In genomic region chrX:11964428-11964827, GRCm38 (mm10) we compare ENCODE assay signal across 22 mouse cellular contexts.
"Had no signal": no experiment of that assay in that cellular context is flagged by ENCODE, and none has a peak within 500 bp of the region (broad histone marks: within the 10 kb centered on the region; RNA-seq: fewer than 3 reads in every experiment).

No protein-coding gene starts in this region.

- H3K4me1 ChIP-seq: heart, embryonic 13.5 days; heart, embryonic 15.5 days; hindbrain, embryonic 10.5 days; hindbrain, embryonic 12.5 days; intestine, embryonic 15.5 days; limb, embryonic 13.5 days; limb, embryonic 15.5 days had no signal

- H3K36me3 ChIP-seq: heart, embryonic 13.5 days; heart, embryonic 15.5 days; hindbrain, embryonic 10.5 days; hindbrain, embryonic 12.5 days; intestine, embryonic 15.5 days; limb, embryonic 13.5 days; limb, embryonic 15.5 days; liver, embryonic 12.5 days had no signal

- H3K9ac ChIP-seq: heart, embryonic 13.5 days; heart, embryonic 15.5 days; hindbrain, embryonic 12.5 days; hindbrain, embryonic 14.5 days; intestine, embryonic 15.5 days; limb, embryonic 13.5 days; limb, embryonic 15.5 days; liver, embryonic 12.5 days; liver, embryonic 14.5 days had no signal

- H3K9me3 ChIP-seq: heart, embryonic 13.5 days; heart, embryonic 15.5 days; hindbrain, embryonic 10.5 days; hindbrain, embryonic 12.5 days; intestine, embryonic 15.5 days; limb, embryonic 13.5 days; limb, embryonic 15.5 days; liver, embryonic 12.5 days had no signal

- DNase-seq: gastrocnemius, adult 2 months; gastrocnemius, postnatal 10 days; gastrocnemius, postnatal 25 days; heart, adult 2 months; heart, postnatal 14 days; heart, postnatal 36 days; kidney, adult 18-20 months; kidney, adult 8-10 months; kidney, postnatal 14 days; kidney, postnatal 36 days; layer of hippocampus, adult 9-11 months; layer of hippocampus, postnatal 36 days had no signal

- H3K4me3 ChIP-seq: gastrocnemius, adult 2 months; heart, adult 2 months; heart, embryonic 13.5 days; heart, embryonic 15.5 days; hindbrain, embryonic 10.5 days; hindbrain, embryonic 12.5 days; intestine, embryonic 15.5 days; limb, embryonic 13.5 days; limb, embryonic 15.5 days; liver, embryonic 12.5 days had no signal

- H3K27ac ChIP-seq: gastrocnemius, adult 2 months; heart, adult 2 months; heart, embryonic 13.5 days; heart, embryonic 15.5 days; hindbrain, embryonic 10.5 days; hindbrain, embryonic 12.5 days; hindbrain, embryonic 14.5 days; intestine, embryonic 15.5 days; limb, embryonic 13.5 days; limb, embryonic 15.5 days; liver, embryonic 12.5 days; liver, embryonic 14.5 days had no signal
